Mouse (Mus musculus) adrenal gland, adult (tissue): Measurements from ENCODE around the gene Tmem30b.
"Not testable (repeated sequence)": the region's sequence is repeated elsewhere in the genome, so short reads cannot be mapped to it uniquely, and the experiment has no call there.

Experiments used
- DNase-seq, 2 experiments: peaks; one replicate each; pipeline ENCODE4 v3.0.0; 2022 to 2023; ENCODE audit warnings: low spot score in 1 of 2; ENCODE audit not compliant: inconsistent age in 2 of 2

Tmem30b gene

DNA sequence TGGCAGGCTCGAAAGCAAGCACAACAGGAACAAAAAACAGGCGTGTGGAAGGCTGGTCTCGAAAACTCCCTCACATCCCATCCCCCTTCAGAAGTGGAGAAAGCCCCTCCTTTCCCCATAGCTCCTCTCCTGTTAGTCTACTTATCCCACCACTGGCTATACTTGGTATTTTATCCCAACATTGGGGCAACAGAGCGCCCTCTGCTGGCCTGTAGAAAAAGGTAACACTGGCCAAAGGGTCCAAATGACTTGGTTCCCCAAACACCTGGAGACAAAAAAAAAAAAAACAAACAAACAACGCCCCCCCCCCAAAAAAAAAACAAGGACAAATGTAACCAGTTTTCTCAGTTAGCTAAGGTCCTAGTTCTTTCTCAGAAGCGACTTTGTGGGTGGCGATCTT is 13.9 kb upstream of the Tmem30b start:
- no peak for DNase-seq

DNA sequence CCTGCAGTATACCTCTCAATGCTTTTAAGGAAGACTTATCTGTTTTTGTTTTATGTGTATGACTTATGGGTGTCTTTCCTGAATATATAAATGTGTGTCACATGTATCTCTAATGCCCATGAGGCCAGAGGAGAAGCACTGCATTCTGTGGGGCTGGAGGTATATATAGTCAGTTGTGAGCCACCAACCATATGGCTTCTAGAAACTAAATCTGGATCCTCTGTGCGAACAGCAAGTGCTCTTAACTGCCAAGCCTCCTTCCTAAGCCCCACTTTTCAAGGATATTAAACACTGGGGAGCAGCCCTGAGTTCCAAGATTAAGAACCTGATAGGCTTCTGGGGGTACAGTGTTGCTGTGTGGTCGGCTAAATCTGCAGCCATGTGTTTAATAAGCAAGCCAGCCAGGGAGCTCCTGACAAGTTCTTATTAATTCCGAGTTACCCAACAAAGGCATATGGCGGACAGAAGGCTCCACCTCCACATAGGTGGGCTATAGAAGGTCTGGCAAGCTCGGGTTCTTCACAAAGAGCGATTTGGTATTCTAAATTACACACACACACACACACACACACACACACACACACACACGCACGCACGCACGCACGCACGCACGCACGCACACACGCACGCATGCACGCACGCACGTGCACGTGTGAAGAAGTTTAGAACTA is 12.5 kb upstream of the Tmem30b start:
- no peak for DNase-seq

DNA sequence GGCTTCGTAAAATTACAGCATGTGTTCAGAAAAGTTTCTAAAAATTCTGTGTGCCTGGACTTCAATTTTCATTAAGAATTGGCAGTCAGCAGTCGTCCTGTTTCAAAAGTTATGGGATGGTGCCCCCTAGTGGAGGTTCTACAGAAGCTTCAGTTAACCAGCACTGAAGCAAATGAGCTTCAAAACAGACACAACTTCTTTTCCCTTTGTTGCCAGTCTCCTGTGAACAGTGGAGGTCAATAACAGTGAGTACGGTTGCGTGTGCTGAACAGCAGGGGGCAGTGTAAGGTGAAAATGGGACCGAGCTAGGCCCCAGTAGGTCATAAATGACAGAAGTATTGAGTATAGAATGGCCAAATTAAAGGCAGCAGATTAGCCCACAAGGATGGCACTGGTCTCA is 8.0 kb upstream of the Tmem30b start:
- DNase-seq: peak; percentile 46 to 86

DNA sequence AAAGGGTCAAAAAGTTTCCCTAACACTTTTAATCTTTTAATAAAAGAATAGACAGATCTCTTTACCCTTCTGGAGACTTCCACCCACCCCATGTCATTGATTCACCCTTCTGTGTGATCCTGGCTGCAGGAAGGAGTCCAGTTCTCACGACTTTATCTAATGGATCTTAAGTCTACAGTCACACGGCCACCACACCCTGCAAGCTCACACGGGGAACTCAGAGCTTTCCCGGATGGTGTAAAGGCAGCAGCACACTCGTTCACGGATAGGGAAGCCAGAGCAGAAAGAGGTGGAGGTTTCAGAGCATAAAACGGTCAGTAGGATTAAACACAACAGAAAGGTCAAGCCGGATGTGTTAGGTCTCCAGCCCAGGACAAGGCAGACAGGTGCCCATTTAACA is 2.1 kb upstream of the Tmem30b start:
- DNase-seq: no peak

DNA sequence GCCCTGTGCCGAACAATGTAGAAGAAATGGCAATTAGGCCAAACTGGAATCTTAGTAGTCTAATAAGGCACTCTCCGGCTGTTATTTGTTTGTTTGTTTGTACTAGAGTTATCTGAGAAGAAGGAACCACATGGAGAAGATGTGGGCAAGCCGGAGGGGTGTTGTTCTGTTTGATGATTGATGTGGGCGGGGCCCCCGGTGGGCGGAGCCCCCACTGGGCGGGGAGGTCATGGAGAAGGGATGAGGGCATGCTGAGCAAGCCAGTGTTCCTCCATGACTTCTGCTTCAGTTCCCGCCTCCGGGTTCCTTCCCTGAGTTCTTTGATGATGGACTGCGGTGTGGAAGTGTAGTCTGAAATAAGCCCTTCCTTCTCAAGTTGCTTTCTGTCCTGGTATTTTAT is 1.5 kb upstream of the Tmem30b start:
- DNase-seq: no peak

DNA sequence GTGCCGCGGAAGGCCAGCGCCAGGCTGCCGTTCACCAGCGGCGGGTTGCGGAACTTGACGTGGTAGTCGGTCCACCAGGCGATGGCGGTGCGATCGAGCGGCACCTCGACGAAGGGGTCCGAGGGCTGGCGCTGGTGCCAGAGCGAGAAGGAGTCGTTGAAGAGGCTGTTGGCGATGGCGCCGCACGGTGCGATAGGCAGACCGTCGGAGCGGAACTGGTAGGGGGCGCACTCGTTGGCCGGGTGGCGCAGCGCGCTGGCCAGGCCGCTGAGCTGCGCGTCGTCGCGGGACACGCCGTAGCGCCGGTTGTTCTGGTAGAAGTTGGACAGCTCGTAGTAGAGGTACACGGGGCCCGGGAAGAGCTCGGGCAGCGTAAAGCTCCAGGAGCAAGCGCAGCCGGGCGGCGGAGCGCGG is 513 bp downstream of the Tmem30b start:
- peak in 1 of 2 experiments; percentile 64 for DNase-seq

DNA sequence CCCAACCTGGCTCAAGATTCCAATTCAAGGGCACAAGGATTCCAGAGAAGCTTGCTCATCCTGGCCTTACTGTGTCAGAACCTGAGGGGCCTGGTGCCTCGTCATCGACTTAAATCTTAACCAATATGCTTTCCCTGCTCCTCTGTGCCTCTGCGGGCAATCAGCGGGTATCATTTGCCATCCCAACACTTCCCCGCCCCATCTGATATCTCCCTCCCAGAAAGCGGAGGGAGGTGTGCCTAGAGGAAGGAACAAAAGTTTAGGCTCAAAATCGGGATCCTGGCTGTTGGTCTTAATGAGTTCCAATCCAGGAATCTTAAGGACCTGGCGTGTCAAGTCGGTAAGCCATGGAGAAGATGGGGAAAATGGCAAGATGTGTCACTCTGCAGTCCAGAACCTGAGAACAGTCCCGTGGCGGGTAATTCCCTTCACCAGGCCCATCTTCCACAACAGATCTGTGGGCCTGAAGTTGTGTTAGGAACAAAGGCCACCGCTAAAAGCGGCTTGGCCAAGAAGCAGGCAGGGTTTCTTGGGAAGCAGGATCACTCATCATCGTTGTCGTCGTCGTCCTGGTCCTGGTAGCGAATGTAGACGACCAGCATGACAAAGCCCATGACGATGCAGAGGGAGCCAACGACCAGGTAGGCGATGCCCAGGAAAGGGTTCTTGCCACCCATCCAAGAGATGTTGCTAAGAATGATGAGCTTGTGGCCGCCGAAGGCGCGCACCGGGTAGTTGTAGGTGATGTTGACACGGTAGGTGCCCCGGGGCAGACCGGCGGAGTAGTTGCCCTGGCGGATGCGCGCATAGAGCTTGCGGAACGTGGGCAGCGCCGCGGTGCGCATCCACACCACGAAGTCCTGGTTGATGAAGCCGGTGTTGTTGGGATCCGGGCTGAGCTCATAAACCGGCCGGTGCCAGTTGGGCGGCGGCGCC is 1.2 kb downstream of the Tmem30b start:
- no peak for DNase-seq

DNA sequence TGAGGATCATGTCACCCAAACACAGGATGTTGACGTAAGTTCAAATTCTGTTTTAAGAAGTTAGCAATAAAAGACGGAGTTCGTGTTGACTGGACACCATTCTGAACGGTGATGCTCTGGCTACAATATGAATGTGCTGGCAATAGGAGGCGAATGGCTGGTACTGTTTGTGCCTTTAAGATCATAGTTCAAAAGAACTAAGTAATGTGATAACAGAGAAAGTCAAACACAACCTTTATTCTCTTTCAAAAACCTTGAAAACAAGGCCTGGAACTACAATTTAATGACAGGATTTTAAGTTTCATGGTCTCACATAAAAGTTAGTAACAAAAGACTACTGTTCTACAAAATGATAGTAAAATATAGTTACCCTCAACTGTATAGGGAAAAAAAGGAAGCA is 3.0 kb downstream of the Tmem30b start:
- no peak for DNase-seq

DNA sequence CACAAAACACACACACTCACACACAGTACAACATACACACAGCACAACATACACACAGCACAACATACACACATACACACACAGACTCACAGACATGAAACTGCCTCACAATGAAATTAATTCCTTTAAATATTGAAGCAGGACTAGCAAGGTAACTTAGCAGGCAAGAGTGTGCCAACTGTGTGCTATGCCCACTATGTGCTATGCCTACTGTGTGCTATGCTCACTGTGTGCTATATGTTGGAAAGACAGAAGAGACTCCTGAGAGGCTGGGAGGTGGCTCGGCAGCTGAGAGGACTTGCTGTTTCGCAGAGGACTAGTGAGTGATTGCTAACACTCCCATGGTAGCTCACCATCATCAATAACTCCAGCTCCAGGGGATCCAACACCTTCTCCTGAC is 5.8 kb downstream of the Tmem30b start:
- no peak for DNase-seq

DNA sequence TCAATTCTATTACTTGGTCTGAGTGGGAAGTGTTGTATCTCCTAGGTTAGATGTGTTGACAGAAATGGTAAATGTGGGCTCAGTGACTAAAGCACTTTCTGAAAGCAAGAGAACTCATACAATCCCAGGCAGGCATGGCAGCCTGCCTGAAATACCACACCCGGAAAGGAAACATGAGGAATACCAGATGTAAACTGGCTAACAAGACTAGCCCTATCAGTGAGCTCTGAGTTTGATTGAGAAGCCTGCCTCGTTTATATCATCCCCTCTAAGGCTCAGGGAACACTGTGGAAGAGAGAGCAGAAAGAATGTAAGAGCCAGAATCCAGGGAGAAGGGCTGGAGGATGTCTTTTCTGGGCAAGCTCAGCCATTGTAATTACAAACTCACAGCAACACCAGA is 7.0 kb downstream of the Tmem30b start:
- no peak for DNase-seq

DNA sequence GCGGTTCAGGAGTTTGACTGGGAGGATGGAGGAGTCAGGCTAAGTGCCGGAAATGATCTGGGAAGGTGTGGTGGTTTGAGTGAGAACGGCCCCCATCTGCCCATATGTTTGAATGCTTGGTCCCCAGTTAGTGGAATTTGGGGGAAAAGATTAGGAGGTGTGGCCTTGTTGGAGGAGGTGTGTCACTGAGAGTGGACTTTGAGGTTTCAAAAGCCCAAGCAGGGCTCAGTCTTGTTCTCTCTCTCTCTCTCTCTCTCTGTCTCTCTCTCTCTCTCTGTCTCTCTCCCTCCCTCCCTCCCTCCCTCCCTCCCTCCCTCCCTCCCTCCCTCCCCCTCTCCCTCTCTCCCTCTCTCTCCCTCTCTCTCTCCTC is 8.1 kb downstream of the Tmem30b start:
- DNase-seq: not testable (repeated sequence)

DNA sequence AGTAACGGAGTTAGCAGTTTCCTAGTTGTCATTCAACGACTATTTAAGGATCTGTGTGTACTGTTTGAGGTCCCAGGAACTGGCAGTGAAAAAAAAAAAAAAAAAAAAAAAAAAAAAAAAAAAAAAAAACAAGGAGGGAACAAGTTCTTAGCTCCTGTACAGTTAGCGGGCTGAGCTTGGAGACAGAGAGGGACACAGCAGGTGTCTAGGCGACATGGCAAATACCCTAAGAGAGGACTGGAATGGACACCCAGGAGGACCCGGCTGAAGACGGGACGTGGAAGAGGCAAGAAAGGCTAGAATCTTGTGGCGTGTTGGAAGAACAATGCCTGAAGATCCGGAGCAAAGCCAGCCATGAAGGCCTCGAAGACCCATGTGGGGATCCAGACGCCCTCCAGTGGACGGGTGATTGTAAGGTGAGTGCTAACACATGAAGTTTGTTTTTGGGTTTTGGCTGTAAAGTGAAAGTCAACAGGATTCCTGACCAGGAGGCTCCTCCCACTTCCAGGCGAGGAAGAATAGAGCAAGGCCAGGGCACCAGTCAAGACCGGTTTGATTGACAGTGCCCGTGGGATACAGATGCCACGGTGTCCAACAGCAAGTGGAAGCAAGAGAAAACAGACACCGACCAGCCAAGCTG is 8.6 kb downstream of the Tmem30b start:
- DNase-seq: peak; percentile 13 to 65

DNA sequence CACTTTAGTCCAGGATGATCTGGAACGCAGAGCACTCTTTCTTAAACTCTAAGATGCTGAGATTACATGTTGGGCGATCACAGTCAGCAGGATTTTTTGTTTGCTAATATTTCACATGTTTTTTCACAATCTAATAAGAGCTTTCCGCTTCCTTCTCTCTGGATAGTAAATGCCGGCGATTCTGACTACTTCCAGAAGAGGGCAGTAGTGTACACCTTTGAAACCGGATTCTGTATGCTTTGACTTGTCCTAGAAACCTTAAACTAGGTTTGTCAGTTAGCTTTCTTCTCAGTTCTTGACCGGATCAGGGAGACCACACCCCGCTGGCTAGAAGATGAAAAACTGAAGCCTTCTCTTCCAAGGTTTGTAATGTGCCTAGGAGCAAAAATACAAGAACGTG is 11.6 kb downstream of the Tmem30b start:
- DNase-seq: peak; percentile 40 to 86

DNA sequence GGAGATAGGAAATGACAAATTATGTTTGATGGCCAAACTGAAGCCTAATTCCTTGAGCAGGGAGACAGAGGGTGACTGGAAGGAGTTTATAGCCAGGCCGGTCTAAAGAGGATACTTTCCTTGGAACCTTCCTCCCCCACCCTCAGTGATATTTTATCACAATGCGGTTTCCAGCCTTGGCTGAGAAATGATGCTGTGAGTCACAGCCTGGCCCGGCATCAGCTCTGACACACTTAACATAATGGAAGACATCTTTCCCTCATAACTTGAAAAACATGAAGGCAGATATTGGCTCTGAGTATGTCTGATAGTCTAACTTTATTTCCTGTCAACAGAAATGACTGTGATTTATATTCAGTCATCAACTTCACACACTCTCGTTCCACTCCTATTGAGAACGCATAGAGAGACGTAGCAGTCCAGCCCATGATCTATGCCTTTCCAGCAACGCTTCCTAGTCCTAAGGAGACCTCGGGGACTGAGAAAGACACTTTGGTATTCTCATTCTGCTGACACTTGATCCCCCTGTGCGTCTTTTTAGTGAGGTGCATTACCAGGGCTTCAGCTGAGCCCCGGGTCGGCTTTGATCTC is 14.2 kb downstream of the Tmem30b start:
- peak; percentile 23 to 77 for DNase-seq

DNA sequence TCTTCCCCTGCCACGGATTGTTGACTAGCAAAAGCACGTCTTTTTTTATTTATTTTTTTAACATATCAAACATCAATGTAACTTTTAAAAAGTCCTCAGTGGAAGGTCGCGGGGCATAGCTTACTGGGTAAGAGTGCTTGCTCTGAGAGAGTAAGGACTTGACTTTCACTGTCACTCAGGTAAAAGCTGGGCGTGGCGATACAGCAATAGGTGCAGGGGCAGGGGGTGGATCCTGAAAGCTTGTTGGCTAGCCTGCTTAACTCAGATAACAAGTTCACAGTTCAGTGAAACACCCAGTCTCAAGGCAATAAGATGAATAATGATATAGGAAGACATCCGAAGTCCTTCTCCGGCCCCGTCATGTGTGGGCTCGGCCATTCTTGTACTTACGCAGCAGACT is 16.6 kb downstream of the Tmem30b start:
- DNase-seq: no peak

DNA sequence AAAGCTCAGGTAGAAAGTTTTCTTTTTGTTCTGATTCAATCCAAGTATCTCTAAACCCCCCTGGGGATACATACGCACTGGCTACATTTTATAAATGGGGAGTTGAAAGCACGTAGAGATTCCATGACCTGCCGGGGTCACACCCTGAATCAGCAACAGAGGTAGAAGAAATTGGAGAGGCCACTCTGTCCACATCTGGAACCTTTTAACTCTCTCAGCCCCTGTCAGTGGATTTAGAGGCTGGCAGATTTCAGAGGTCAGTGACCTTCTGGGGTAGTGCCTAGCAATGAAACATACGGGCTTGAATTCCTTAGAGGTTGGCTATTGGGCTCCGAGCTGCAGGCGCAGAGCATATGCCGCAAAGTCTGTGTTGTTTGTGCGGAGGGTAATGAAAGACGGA is 17.1 kb downstream of the Tmem30b start:
- DNase-seq: no peak

DNA sequence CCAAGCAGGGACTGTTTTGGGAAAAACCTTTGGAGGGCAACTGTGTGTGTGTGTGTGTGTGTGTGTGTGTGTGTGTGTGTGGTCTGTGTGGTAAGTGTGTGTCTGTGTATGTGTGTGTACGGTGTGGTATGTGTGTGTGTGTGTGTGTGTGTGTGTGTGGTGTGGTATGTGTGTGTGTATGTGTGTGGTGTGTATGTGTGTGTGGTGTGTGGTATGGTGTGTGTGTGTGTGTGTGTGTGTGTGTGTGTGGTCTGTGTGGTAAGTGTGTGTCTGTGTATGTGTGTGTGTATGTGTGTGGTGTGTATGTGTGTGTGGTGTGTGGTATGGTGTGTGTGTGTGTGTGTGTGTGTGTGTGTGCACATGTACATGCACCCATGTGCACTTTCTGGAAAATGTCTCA is 18.1 kb downstream of the Tmem30b start:
- DNase-seq: not testable (repeated sequence)

DNA sequence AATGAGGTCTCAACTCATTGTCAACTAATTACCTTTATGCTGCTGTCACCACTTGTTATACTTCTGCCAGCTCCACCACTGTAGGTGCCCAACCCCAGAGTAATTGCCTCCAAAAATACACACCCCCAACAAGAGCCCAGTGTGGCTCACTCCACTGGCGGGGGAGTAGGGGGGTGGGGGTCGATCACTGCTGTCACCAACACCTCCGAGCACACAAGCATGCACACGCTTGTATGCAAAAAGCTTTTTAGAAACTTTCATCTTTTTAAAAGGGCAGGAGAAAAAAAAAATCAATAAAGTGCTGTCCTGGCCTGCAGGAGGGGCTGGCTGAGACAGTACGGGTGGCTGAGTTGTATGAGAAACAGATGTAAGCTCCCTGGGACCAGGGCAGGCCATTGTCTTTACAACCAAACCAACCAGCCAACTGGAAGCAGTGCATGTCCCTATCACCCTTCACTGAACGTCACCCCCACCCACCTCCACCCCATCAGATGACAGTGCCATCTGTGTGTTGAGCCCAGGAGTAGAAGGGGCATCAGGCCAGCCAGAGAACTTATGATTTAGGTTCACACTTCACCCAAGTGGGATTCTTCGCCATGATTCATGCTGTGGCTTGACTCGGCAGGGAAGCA is 20.8 kb downstream of the Tmem30b start:
- no peak for DNase-seq

DNA sequence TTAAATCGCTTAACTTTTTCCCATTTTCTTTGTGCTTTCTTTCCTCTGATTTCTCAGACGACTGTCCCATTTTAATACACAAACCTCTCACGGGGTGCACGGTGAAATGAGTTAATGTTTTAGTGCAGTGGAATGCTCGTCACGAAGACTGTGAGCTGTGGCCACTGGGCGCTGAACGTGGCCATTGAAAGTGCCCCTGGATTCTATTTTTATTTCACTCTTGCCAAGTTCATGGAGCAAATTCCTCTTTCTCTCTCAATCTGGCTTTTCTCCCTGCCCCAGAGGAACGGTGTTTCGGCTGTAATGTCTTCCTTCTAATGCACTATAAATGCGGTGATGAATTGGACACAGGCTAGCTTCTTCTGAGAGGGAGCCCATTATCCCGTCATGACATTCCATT is 23.1 kb downstream of the Tmem30b start:
- no peak for DNase-seq

DNA sequence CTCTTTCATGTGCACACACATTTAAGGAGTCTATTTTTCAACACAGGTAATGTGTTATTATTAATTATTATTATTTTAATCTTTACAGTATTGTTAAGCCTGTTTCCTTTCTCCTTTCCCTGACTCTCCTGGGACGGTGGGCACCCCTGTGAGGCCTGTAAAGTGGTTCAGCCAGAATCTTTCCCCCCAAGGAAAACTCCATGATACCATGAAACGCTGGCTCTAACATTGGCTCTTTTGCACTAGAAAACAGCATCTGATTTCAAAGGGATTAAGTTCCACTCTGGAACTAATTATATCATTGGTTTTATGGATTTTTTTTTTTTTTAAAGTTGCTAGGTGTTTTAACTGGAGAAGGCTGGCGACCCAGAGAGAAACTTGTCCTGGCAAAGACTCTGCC is 24.2 kb downstream of the Tmem30b start:
- no peak for DNase-seq

DNA sequence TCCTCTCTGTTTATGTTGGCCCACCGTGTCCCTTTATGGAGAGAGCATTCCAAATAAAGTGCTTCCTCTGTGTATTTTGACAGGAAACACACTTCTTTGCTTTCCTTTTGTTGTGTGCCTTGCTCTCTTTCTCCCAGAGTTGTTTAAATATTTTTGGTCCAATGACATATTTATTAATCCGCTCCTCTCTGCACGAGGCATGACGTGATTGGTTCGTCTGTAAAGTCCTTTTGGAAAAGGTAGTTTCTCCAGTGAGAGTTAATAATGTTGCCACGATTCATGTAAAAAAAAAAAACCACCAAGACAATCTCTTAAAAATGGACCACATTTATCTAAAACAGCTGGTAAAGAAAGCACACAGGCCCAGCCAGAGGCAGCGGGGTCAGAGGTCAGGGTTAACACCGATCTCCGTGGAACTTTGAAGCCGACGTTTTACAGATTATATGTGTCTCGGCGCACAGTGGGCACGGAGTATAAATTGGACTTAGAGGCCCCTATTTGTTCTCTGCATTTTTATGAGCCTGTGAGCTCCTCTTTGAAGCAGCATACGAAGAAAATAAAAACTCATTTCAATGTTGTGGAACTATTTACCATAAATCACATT is 24.9 kb downstream of the Tmem30b start:
- DNase-seq: no peak
